Mouse (Mus musculus) heart, adult 8-10 months (tissue): ENCODE results near the gene Usf3. TPM values are rescaled to one million over a fixed set of nuclear protein-coding genes. Genes with fewer than 3 reads are reported as not detected.

ENCODE experiments used
- DNase-seq: peaks from one replicate; pipeline ENCODE4 v3.0.0; 2022; ENCODE audit warnings: low spot score
- total RNA-seq, 4 experiments: library from RNA; stranded (reverse); gene quantifications; 2 replicates each; pipeline ENCODE4 v1.2.4; 2022

Gene Usf3
- 10 to 100 TPM; 15.6 to 22.2 (median 17.3) TPM for total RNA-seq

DNA sequence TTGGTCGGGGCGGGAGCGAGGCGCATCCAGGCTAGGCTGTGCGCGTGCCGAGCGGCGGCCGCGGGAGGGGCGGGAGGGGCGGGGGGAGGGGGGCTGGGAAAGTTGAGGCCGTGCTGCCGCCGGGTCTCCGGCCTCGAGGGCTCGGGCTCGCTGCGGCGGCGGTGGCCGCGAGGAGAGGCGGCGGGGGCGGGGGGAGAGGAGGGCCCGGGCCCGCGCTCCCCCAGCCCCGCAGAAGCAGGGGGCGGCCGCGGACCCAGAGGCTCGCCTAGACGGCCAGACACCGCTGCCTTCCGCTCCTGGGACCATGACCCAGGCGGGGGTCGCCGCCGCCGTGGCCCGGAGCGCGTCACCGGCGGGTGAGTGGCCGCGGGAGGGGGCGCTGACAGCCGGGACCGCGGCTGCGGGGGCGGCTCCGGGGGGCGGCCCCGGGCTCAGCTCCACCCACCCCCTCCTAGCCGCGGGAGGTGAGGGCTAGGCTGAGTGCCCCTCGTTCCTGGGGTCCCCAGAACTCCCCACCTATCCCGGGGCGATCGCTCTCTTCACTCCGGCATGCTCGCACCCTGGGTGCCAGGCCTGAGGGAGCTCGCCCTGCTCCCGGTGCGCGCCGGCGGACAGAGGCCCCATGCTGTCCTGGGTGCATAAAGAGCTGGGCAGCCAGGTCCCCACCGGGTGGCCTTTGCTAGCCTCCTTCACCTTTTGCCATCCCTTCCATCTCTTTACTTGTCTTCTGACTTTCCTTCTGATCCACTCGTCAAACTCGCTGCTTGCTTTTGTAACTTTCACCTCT lies at the start of gene Usf3:
Gene Usf3, plus strand, starts transcription at position 92 of the 787 bp plus-strand sequence.
- peak; percentile 53 for DNase-seq

DNA sequence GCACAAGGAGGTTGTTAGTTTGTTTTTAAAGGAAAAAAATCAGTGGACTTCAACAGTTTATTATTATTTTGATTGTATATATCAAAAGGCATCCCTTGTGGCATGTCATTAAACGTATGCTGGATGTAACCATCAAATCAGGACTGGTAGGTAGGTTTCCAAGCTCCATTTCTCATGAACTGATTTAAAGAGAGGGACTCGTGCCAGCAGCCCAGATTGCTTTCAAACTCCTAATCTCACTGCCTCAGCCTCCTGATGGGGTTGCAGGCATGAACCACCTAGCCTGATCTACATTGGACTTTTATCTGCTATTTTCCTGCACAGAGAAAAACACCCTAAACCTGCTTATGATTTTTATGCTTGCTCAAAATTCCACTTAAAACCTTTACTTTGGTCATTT lies 49.3 kb upstream of the Usf3 start:
- DNase-seq: no peak

DNA sequence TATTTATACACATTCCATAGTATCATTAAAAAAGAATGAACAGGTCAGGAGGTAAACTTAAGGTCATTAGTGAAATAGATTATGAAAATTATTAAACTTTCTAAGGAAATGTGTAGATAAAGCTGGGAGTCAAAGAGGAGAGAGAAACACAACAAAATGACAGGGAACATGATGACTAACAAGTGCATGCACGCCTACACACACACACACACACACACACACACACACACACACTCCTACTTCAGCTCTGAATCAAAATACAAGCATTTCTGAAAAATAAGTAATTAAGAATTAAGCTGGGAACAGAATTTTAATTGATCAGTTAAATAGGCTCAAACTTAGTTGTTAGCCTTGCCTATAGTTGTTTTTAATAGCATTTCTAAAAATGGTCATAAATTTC lies 48.3 kb upstream of the Usf3 start:
- DNase-seq: no peak

DNA sequence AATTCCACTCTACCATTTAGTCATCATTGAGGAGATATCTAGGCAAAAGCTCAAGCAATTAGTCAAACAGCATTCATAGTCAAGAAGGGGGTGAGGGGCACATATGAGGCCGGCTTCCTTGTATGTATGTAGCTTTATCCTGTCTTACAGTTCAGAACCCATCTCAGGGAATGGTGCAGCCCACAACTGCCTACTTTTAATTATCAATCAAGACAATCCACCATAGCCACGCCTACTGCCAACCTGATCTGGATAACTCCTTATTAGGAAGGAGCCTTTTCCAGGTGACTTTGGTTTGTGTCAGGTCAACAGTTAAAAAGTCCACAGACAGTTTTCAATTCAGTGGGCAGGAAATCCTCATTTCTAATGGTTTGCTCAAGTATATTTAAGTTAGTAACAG lies 47.6 kb upstream of the Usf3 start:
- DNase-seq: no peak

DNA sequence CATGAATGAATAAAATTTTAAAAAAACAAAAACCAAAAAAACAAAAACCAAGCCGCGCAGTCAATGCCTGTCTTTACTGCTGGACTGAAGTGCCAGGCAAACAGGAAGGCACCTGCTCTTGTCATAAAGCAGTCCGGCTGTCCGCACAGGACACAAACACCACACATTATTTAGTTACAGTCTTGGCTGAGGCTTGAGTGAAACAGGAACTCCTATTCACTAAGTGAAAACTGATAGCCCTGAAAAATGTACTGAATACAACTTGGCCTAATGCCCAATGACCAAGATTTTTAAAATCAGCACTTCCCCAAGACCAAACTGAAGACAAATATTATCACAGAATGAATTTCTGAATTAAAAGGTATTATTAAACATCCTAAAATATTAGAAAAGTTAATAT lies 46.6 kb upstream of the Usf3 start:
- DNase-seq: peak; percentile 39

DNA sequence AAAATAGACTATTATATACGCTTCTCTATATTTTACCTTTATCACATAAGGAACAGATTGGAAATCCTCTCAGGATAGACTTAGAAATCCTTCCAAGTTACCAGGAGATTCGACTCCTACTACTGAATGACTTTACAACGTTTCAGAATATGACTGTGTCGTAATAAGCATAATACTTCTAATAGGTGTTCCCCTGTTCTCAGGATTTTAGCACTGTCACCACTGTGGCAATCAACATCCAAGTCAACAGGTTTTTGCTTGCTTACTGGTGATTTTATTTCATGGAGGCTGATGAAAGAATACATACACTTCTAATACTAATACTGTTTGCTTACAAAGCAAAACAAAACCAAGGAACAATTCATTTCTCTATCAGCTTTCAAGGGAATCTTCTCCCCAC lies 40.7 kb upstream of the Usf3 start:
- DNase-seq: no peak

DNA sequence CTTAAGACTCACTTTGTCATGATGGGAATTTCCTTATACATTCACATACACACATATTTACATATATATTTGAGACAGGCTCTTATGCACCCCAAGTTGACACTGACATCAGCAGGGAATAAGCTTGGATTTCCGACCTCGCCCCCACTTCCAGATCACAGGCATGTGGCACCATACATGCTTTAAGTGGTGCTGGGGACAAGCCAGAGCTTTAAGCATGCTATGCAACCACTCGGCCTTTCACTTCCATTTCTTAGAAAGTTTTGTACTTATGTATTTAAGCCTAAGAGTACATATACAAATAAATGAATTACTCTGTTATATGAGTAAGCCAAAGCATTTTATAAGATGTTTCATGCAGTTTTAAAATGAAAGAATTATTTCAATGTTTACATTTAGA lies 39.9 kb upstream of the Usf3 start:
- no peak for DNase-seq

DNA sequence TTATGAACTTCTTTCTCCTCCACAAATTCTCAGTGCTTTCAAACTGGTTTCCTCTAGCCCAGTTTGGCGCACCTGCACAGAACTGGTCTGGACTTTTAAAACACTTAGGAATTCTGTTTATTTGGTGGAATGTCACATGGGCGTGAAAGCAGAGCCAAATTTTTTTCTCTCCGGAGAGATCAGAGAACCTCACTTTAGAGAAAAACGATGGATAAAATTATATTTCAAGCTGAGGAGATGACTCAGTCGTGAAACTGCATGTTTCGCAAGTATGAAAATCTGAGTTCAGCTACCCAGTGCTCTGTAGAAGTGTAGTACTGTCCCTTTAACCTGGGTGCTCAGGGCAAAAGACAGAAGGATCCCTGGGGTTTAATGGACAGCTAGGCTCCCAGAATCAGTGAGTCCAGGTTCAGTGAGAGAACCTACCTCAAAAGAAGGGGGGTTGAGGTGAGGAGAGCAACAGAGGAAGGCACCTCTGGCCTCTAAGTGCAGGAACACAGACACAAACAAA lies 36.5 kb upstream of the Usf3 start:
- no peak for DNase-seq

DNA sequence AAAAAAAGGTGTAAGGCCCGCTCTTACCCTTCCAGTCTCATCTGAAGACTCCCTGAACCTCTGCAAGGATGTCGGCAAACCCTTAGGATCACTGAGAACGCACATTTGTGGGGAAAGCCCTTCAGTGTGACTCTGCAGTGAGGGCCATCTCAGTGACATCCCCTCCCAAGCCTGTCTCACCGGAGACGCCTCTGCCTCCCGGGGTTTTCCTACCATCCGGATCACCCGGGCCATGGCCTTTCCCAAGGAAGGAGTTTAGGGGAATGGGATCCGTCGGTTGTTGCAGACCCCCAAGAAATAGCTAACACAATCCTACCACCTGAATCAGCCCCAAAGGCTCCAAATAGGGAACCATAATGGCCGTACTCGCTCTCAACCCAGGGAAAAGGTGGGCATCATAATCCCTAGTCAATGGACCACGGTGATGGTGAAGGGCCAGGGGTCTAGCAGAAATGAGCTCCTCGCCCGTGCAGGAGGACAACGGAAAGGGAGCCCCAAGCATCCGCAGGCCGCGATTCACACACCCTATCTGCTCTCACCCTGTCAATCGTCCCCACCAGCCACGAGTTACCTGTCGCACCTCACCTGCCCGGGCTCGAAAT lies 34.6 kb upstream of the Usf3 start:
- peak; percentile 21 for DNase-seq

DNA sequence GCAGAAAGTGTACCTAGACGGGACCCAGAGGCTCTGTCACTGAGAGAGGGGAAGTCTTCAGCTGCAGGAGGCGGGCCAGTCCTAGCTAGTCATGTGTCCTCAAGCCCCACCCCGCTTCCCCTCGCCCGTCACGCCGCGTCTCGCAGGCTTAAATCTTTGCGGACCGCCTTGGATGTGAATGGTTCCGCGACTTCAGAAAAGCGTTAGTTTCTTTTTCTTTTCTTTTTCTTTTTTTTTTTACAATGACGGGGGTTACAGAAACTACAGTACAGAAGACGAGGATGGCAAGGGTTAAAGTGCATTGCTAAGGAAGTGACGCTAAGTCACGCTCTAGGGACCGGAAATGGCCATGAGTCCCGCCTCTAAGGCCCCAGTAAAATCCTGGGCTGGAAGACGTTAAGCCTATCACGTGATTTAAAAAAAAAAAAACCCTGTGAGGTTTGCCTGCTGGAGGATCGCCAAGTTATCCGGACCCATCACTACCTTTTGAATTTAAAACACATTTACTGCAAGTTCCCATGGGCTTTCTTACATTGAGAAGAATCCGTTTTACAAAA lies 34.0 kb upstream of the Usf3 start:
- peak; percentile 91 for DNase-seq

DNA sequence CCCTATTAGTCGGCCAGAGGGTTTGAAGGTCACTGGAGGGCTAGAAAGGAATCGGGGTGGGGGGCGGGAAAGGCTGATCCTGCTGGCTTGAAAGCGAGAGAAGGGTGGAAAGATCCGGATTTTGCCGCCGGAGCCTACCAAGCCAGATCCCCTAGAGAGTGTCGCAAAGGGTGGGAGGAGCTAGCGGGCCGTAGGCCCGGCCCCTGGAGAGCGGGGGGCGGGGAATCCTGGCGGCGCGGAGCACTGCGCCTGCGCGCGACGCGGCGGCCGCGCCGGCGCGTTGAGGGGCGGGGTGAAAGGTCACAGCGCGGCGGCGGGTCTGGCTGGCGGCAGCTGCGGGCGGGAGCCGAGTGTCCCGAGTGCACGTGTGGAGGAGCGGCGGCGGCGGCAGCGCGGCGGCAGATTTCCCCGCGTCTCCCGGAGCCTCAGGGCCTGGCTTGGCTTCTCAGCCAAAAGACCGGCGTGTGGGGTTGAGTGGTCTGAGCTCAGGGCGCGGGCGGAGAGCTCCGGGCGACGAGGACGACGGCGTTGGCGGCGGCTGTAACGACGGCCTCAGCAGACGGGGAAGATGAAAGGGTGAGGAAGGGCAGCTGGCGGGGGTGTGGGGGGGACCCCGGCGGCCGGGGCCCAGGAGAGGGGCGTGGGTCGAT lies 33.4 kb upstream of the Usf3 start, which contains the start of the genes Atp6v1a and Naa50:
Gene Atp6v1a, minus strand, starts transcription at position 170 of the 650 bp plus-strand sequence.
Gene Naa50, plus strand, starts transcription at position 295 of the 650 bp plus-strand sequence.
- peak; percentile 85 for DNase-seq

DNA sequence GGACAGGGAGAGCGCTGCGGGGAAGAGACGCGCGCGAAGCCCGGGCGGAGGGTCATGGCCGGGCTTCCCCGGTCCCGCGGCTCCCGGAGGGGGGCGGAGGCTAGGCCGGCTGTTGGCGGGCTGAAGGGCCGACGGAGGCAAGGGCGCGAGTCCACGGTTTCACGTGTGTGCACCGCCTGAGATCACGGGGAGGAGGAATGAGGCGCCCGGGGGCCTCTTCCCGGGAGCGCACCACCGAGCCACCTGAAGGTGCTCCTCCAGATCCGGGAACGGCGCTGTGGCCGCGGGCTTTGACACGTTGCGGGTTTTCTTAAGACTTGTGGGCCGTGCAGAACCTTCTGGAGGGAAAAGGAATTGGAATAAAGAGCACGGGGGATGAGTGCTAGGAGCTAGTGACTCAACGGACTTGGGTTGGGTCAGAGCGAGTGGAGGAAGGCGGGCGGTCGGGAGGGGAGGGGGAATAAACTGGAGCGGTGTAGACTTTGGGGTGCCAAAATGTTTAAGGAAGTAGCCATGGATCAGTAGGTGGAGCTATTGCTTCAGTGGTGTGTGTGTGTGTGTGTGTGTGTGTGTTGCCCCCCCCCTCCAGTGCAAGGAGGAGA lies 32.8 kb upstream of the Usf3 start:
- peak; percentile 79 for DNase-seq

DNA sequence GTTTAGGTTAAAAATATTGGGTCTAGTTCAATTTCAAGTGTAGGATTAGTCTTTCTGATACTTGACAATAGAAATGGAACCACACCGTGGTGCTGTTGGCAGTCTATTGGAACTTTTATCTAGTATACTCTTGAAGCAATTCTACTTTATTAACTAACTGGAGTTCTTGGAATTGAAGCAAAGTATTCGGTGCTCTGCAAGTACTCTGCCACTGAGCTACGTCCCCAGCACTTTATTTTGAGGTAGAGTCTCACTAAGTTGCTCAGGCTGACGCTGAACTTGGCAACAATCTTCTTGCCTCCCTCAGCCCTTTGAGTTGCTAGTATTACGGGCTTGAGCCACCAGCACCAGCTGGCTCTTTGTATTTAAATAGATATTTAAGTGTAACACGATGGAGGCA lies 31.6 kb upstream of the Usf3 start:
- DNase-seq: no peak

DNA sequence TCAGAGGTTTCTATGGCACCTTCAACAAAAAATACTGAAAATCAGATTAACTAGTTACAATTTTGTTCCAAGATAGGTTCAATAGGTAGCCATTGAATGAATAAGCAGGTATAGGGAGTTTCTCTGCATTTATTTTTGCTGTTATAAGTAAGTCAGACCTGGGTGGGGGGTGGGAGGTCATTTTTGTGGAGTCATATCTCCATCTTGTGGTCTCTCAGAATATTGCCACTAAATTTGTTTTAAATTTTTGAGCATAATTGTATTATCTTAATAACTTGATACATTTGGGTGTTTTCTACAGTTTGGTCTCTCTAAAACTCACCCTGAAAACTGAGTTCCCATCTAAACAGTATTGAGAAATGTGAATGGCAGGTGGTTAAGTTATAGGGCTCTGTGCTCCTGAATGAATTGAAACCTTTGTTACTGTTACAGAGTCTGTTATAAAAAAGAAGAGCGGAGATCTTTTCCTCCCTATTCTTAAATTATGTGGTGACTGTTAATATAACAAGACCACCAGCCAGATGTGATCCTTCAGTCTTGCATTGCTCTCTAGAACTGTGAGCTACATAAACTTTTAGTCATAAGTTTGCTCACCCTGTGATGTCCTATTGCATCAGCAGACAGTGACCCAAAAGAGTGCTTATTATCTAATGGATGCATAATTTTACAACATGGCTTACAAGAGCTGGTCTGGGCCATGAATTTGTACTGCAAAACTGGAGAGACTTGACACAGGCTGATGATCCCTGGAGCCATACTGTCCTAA lies 23.9 kb upstream of the Usf3 start:
- no peak for DNase-seq

DNA sequence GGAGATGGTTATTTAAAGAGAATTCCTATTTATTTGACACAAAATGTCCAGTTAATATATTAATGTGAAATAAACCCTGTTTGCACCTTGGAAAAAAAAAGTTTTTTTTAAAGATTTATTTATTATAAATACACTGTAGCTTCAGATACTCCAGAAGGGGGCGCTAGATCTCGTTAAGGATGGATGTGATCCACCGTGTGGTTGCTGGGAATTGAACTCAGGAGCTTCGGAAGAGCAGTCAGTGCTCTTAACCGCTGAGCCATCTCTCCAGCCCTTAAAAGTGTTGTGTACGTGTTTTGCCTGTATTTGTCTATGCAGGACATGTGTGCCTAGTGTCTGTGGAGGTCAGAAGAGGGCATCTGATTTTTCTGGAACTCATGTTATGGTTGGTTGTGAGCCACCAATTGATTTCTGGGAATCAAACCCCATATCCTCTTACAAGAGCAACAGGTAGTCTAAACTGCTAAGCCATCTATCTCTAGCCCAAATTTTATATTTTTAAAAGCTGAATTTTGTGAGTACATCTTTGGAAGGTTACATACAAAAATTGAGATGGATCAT lies 18.5 kb upstream of the Usf3 start:
- DNase-seq: no peak

DNA sequence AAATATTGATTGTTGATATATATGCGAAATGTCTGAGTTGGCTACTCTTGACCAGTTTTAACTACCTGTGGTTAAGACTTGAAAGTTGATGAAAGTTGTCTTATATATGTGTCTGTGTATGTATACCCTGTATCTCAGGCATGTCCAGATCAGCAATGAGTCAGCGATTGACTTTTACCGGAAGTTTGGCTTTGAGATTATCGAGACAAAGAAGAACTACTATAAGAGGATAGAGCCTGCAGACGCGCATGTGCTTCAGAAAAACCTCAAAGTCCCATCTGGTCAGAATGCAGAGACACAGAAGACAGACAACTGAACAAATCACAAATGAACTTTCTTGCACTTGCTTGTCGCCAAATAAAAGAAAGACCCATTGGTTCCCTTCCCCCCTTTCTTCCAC lies 13.7 kb upstream of the Usf3 start:
- DNase-seq: no peak

DNA sequence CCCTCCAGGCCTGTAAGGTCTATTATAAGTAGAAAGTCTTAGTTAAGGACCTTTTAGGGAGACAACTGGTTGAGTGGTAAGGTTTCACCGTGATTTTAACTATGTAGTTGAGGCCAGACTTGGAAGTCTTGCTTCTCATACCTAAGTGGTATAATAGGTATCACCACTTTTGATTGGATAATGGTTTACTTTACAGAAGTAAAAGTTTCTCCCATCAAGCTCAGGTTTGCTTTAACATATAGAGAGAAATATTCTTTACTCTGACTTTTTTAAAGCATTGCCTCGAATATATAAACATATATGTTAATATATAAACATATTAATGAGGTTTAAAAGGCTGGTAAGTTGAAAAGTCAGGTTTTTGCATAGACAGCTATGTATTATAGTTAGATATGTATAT lies 9.2 kb upstream of the Usf3 start:
- no peak for DNase-seq

DNA sequence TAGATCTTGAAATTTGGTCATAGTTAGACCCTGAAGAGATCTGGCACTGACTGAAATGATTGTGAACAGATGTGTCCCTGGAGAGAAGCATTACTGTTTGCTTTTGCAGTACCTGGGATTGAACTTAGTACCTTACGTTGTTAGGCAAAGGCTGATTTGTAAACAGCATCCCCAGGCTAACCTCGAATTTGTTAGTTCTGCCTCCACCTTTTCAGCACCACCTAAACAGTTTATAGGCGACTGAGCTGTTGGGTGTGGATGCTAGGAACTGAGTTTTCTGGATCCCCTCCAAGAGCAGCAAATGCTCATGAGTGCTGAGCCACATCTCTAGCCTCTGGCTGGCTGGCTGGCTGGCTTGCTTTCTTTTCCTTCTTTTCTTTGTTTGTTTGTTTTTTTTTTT lies 7.9 kb upstream of the Usf3 start:
- no peak for DNase-seq

DNA sequence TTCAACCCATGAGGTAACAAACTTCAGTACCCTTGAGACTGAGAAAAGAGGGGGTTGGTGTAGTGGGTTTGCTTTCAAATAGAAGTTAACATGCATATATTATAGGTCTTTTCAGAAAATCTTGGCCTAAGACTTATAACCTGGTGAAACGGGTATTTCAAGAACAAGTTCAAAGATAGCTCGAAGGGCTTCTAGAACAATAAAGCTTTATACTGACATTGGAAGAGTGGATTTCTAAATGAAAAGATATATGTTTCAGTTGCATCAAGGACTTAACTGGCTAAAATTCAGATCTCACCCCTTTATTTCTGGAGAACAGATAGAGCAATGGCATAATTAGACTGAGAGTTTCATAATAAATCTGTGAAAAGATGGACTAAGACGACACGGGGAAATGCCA lies 4.1 kb upstream of the Usf3 start:
- DNase-seq: no peak

DNA sequence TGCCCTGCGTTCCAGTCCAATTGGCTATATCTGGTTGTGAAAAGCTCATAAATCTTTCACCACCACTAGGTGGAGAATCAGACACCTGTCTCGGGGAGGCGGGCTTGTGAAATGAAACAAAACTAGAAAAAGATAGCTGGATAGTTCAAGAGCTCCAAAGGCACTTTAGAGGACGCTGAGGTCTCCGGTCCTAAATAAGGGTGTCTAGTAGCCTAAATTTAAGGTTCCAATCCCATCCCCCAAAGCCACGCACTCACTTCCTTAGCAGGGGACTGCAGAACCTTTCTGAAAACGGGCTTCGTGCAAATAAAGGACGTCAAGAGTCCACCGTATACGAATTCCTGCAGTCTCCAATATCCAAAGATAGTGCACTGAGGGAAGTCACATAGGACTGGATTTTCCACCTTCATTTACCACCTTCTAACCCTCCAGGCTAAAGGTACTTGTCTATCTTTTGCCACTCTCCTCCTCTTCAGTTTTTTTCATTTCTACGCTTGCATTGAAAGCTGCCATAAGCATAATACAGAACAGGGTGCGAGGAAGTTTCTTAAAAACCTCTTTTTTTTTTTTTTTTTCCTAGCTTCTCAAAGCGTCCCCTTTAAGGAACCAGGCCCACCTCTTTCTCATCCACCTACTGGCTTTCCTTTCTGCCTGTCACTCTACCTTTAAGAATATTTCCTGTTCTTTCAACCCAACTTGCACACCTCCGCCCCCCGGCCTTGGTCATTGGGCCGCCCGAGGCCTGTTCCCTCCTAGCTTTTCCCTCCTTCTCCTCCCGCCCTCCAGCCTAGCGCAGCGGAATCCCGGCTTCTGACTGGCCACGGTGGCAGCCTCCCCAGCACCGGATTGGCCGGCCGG lies 520 bp upstream of the Usf3 start:
- peak; percentile 99 for DNase-seq
